Mouse (Mus musculus): ENCODE results near the gene 9330161L09Rik. TPM values are rescaled to one million over a fixed set of nuclear protein-coding genes. Genes with fewer than 3 reads are reported as not detected.

9330161L09Rik gene
- polyA plus RNA-seq, 1 experiment from 2014 or later, result 0.53 TPM

DNA sequence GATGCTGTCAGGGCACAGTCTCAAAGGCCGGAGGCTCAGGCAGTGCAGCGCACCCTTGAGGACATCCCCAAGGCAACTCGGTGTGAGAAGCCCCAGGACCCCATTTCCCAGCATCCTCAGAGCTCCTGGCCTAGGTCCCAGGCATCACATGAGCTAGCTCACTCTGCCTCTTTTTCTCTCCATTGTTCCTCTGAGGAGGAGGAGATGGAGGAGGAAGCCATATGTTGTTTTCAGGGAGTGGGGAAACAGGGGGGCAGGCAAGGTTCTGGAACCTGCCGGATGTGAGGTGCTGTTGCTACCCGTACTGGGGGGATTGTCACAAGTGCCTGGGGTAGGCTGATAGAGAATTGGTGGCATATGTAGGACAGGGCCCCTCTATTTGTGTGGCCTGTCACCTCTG lies 31.5 kb downstream of the 9330161L09Rik start:
- no peak overlapping the region for H3K27ac ChIP-seq
- 71% methylated on average over 5 of the region's 5 CpGs for WGBS
- no peak overlapping the region for H3K4me3 ChIP-seq
- H3K27me3 ChIP-seq (ENCODE audit: insufficient read depth, poor library complexity, severe bottlenecking), result no peaks in the 10 kb centered on the region
- H3K36me3 ChIP-seq, result no peaks in the 10 kb centered on the region
- no peaks in the 10 kb centered on the region for H3K9me3 ChIP-seq
- H3K4me1 ChIP-seq, result peaks cover 18% of the 10 kb centered on the region
- DNase-seq (ENCODE audit: low spot score), result no peak

DNA sequence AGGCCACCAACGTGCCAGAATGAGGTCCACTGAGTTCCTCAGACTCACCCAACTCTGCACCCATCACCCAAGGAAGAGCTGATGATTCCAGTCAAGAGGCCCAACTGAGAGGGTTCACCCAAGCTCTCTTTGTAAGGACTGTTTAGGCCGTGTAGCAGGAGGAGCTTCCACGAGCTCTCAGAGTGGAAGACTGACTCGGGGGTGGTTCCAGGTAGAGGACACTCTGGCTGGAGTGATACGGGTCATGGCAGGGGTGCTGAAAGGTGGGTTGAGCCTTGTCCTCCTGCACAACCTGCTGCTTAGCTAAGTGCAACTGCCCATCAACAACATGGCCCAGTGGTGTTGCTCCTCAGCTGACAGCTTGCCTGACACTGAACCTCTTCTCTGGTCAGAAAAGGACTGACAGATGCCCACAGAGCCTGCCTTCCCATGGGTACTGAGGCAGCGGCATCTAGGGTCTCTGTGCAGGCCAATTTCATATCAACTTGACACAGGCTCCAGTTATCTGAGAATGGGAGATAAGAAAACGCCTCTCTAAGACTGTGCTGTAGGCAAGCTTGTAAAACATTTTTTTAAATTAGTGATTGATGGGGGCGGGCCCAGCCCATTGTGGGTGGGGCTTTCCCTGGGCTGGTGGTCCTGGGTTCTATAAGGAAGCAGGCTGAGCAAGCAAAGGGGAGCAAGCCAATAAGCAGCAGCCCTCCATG lies 33.9 kb downstream of the 9330161L09Rik start:
- 47% methylated on average over 8 of the region's 8 CpGs for WGBS
- Histone ChIP-seq H3K4me1 (peaks cover 21% of the 10 kb centered on the region), H3K4me3 (no peak overlapping the region), H3K36me3 (no peaks in the 10 kb centered on the region), H3K27me3 (ENCODE audit: insufficient read depth, poor library complexity, severe bottlenecking) (peaks cover 3% of the 10 kb centered on the region; the same call in 1 of the 2 replicates), H3K27ac (no peak overlapping the region), H3K9me3 (no peaks in the 10 kb centered on the region)
- DNase-seq (ENCODE audit: low spot score), result no peak

DNA sequence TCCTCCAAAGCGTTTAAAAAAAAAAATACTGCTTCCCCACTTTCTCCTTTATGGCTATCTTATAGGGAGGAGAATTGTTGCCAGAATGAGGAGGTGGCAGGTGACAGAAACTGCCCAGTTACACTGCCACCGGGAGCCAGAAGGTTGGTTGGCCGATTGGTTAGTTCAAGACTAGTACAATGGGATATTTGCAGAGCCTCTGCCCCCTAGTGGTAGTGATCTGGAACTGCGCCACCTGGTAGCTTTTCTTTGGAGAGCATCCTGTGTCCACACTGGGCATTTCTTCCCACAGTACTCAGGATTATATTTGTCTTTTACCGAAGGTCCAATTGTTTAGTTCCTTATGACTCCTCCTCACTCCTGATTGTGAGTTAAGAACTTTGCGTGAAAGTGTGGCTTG lies 35.9 kb downstream of the 9330161L09Rik start:
- Histone ChIP-seq H3K36me3 (no peaks in the 10 kb centered on the region), H3K27me3 (ENCODE audit: insufficient read depth, poor library complexity, severe bottlenecking) (peaks cover 13% of the 10 kb centered on the region; the same call in 1 of the 2 replicates), H3K27ac (no peak overlapping the region), H3K9me3 (no peaks in the 10 kb centered on the region), H3K4me3 (no peak overlapping the region), H3K4me1 (peaks cover 28% of the 10 kb centered on the region)
- no peak for DNase-seq (ENCODE audit: low spot score)
- WGBS, result 27% methylated on average over 6 of the region's 6 CpGs

GRCm38 (mm10) chr12:103370861-103371260 lies 36.8 kb downstream of the 9330161L09Rik start:
- no peak overlapping the region for H3K27ac ChIP-seq
- H3K27me3 ChIP-seq (ENCODE audit: insufficient read depth, poor library complexity, severe bottlenecking), result peaks cover 13% of the 10 kb centered on the region; the same call in 1 of the 2 replicates
- 78% methylated on average over 4 of the region's 4 CpGs for WGBS
- peaks cover 26% of the 10 kb centered on the region for H3K4me1 ChIP-seq
- DNase-seq (ENCODE audit: low spot score), result no peak
- H3K9me3 ChIP-seq, result no peaks in the 10 kb centered on the region
- H3K4me3 ChIP-seq, result no peak overlapping the region
- no peaks in the 10 kb centered on the region for H3K36me3 ChIP-seq

DNA sequence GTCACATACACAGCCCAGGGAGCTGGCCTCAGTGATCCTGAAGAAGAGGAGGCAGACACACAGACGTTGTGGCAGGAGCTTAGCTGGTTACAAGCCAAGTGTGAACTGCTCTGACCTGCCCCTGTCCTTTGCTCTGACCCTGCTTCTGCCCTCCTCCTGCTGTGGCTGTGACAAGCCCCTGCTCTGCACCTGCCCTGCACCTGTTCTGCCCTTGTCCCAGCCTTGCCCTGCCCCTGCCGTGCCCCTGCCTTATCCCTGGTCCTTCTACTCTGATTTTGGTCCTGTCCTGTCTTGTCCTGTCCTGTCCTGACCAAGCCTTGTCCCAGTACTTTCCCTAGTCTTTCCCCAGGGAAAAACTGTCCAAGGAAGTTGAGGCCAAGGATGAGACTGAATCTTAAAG lies 38.8 kb downstream of the 9330161L09Rik start:
- no peak for DNase-seq (ENCODE audit: low spot score)
- H3K4me1 ChIP-seq, result peaks cover 22% of the 10 kb centered on the region
- no peaks in the 10 kb centered on the region for H3K36me3 ChIP-seq
- peaks cover 13% of the 10 kb centered on the region; the same call in 1 of the 2 replicates for H3K27me3 ChIP-seq (ENCODE audit: insufficient read depth, poor library complexity, severe bottlenecking)
- WGBS, result 51% methylated on average over 2 of the region's 2 CpGs
- no peak overlapping the region for H3K4me3 ChIP-seq
- no peaks in the 10 kb centered on the region for H3K9me3 ChIP-seq
- H3K27ac ChIP-seq, result no peak overlapping the region

GRCm38 (mm10) chr12:103368326-103368669 lies 39.3 kb downstream of the 9330161L09Rik start:
- 76% methylated on average over 7 of the region's 7 CpGs for WGBS
- DNase-seq (ENCODE audit: low spot score), result no peak
- H3K36me3 ChIP-seq, result no peaks in the 10 kb centered on the region
- peaks cover 20% of the 10 kb centered on the region for H3K4me1 ChIP-seq
- peak overlapping the region; percentile 36 for H3K4me3 ChIP-seq
- H3K9me3 ChIP-seq, result no peaks in the 10 kb centered on the region
- H3K27ac ChIP-seq, result peak overlapping the region; percentile 62; the same call in 1 of the 2 replicates
- H3K27me3 ChIP-seq (ENCODE audit: insufficient read depth, poor library complexity, severe bottlenecking), result peaks cover 13% of the 10 kb centered on the region; the same call in 1 of the 2 replicates

GRCm38 (mm10) chr12:103367620-103368325 lies 39.8 kb downstream of the 9330161L09Rik start:
- Histone ChIP-seq H3K27me3 (ENCODE audit: insufficient read depth, poor library complexity, severe bottlenecking) (peaks cover 13% of the 10 kb centered on the region; the same call in 1 of the 2 replicates), H3K27ac (peak overlapping the region; percentile 62), H3K4me3 (peak overlapping the region; percentile 36), H3K4me1 (peaks cover 22% of the 10 kb centered on the region), H3K36me3 (no peaks in the 10 kb centered on the region), H3K9me3 (no peaks in the 10 kb centered on the region)
- WGBS, result 15% methylated on average over 18 of the region's 18 CpGs
- peak; percentile 90 for DNase-seq (ENCODE audit: low spot score)

DNA sequence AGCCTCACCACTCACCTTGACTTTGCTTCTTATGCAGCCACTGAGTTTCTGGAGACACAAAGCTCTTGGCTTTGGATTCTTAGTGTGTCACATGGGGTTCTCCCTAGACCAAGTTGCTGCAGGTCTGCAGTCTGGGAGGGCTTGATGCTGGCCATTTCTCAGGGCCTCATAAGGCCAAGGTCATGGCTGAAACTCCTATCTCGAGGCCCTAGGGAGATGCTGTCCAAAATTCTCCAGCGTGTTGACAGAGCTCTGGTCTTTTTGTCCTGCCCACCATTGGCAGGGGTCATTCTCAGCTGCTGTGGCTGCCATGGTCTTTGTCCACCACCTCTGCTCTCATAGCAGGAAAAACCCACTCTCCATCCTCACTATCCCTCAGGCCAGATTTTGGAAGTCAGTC lies 40.4 kb downstream of the 9330161L09Rik start:
- Histone ChIP-seq H3K9me3 (no peaks in the 10 kb centered on the region), H3K4me3 (no peak overlapping the region), H3K27me3 (ENCODE audit: insufficient read depth, poor library complexity, severe bottlenecking) (peaks cover 13% of the 10 kb centered on the region; the same call in 1 of the 2 replicates), H3K27ac (no peak overlapping the region), H3K36me3 (no peaks in the 10 kb centered on the region), H3K4me1 (peaks cover 28% of the 10 kb centered on the region)
- DNase-seq (ENCODE audit: low spot score), result no peak
- 65% methylated on average over 2 of the region's 2 CpGs for WGBS

- Histone ChIP-seq H3K4me3 (no peak overlapping the region), H3K27me3 (ENCODE audit: insufficient read depth, poor library complexity, severe bottlenecking) (no peaks in the 10 kb centered on the region), H3K36me3 (no peaks in the 10 kb centered on the region), H3K27ac (peak overlapping the region; percentile 59), H3K4me1 (peaks cover 35% of the 10 kb centered on the region), H3K9me3 (no peaks in the 10 kb centered on the region)
- WGBS, result 47% methylated on average over 3 of the region's 3 CpGs
- DNase-seq (ENCODE audit: low spot score), result no peak
These were observed 45.3 kb downstream of the 9330161L09Rik start for GRCm38 (mm10) chr12:103362336-103362735.

GRCm38 (mm10) chr12:103361539-103362307 lies 45.9 kb downstream of the 9330161L09Rik start:
- Histone ChIP-seq H3K9me3 (no peaks in the 10 kb centered on the region), H3K36me3 (no peaks in the 10 kb centered on the region), H3K27ac (peak overlapping the region; percentile 59), H3K4me3 (no peak overlapping the region), H3K4me1 (peaks cover 35% of the 10 kb centered on the region), H3K27me3 (ENCODE audit: insufficient read depth, poor library complexity, severe bottlenecking) (no peaks in the 10 kb centered on the region)
- WGBS, result 85% methylated on average over 17 of the region's 17 CpGs
- no peak for DNase-seq (ENCODE audit: low spot score)

DNA sequence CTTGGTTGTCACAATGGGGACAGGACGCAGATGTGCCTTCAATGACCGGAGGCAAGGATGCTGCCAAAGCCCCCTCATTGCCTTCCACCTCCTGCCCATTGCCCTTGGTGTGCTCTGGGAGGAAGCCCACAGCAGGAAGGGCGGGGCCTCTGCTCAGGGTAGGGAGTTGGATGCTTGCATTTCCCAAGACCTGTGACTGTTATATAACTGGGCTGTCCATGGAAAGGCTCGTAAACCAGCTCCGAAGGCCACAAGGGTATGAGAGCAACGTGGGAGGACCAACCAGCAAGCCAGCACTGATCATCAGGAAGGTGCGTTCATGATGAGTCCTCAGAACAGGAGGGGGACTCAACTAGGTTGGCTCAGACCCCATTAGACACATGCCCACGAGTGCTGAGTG lies 46.8 kb downstream of the 9330161L09Rik start:
- Histone ChIP-seq H3K4me3 (no peak overlapping the region), H3K36me3 (no peaks in the 10 kb centered on the region), H3K27me3 (ENCODE audit: insufficient read depth, poor library complexity, severe bottlenecking) (no peaks in the 10 kb centered on the region), H3K9me3 (no peaks in the 10 kb centered on the region), H3K27ac (no peak overlapping the region), H3K4me1 (peaks cover 44% of the 10 kb centered on the region)
- DNase-seq (ENCODE audit: low spot score), result no peak
- WGBS, result 87% methylated on average over 8 of the region's 8 CpGs

GRCm38 (mm10) chr12:103358951-103359801 lies 48.4 kb downstream of the 9330161L09Rik start:
- DNase-seq (ENCODE audit: low spot score), result no peak
- Histone ChIP-seq H3K36me3 (no peaks in the 10 kb centered on the region), H3K4me3 (no peak overlapping the region), H3K4me1 (peaks cover 56% of the 10 kb centered on the region), H3K27ac (0 out of 2 replicates have a peak overlapping the region, but pooled peaks have one; percentile 10), H3K9me3 (no peaks in the 10 kb centered on the region), H3K27me3 (ENCODE audit: insufficient read depth, poor library complexity, severe bottlenecking) (no peaks in the 10 kb centered on the region)
- 57% methylated on average over 4 of the region's 4 CpGs for WGBS

Measured in heart, embryonic 10.5 days (tissue).